Mouse (Mus musculus): ENCODE data around the gene Itgb5. TPM values are rescaled to one million over a fixed set of nuclear protein-coding genes. Genes with fewer than 3 reads are reported as not detected.

Itgb5 gene
- polyA plus RNA-seq, 2 experiments = 10.8 to 14.1 TPM

- H3K4me3 ChIP-seq (ENCODE audit: insufficient read depth in 1 of 2, low read depth in 2 of 2, low read length in 2 of 2) = no peak overlapping the region
- no peak overlapping the region for H3K27ac ChIP-seq
- no peaks in the 10 kb centered on the region for H3K27me3 ChIP-seq (ENCODE audit: control insufficient read depth, insufficient read depth, low read length)
- no peak for TF ChIP-seq EP300 (IDR thresholded peaks at IDR 0.05; ENCODE audit: low read depth)
- TF ChIP-seq CTCF (IDR thresholded peaks at IDR 0.05; ENCODE audit: low read depth) = no peak
- H3K36me3 ChIP-seq (replicated peaks; ENCODE audit: control insufficient read depth, insufficient read depth, low read depth) = no peaks in the 10 kb centered on the region
- ATAC-seq (ENCODE audit: insufficient read depth) (no peak), DNase-seq (ENCODE audit: low read depth in 3 of 3, low spot score in 3 of 3) (no peak)
- H3K9me3 ChIP-seq (ENCODE audit: control insufficient read depth, low read length) = no peaks in the 10 kb centered on the region
- 68% methylated on average over 5 of the region's 5 CpGs for WGBS (ENCODE audit: insufficient replicate concordance)
- peaks cover 0 to 36% of the 10 kb centered on the region in 2 experiments; a peak in 3 of 4 replicates for H3K4me1 ChIP-seq (replicated peaks; ENCODE audit: control insufficient read depth in 2 of 2, insufficient read depth in 2 of 2, low read length in 1 of 2)
- H3K9ac ChIP-seq (replicated peaks) = no peak overlapping the region
- H3K4me2 ChIP-seq (ENCODE audit: low read depth) = no peak overlapping the region
Measured at GRCm38 (mm10) chr16:33917390-33917789, 87.9 kb downstream of the Itgb5 start.

GRCm38 (mm10) chr16:33917926-33918325 lies 88.5 kb downstream of the Itgb5 start:
- Histone ChIP-seq H3K27ac (no peak overlapping the region), H3K4me1 (replicated peaks; ENCODE audit: control insufficient read depth in 2 of 2, insufficient read depth in 2 of 2, low read length in 1 of 2) (peaks cover 3 to 41% of the 10 kb centered on the region in 2 experiments; a peak in 3 of 4 replicates), H3K9ac (replicated peaks) (no peak overlapping the region), H3K4me3 (ENCODE audit: insufficient read depth in 1 of 2, low read depth in 2 of 2, low read length in 2 of 2) (no peak overlapping the region), H3K27me3 (ENCODE audit: control insufficient read depth, insufficient read depth, low read length) (no peaks in the 10 kb centered on the region), H3K9me3 (ENCODE audit: control insufficient read depth, low read length) (no peaks in the 10 kb centered on the region), H3K4me2 (ENCODE audit: low read depth) (no peak overlapping the region), H3K36me3 (replicated peaks; ENCODE audit: control insufficient read depth, insufficient read depth, low read depth) (no peaks in the 10 kb centered on the region)
- DNase-seq (ENCODE audit: low read depth in 3 of 3, low spot score in 3 of 3) (no peak), ATAC-seq (ENCODE audit: insufficient read depth) (no peak)
- WGBS (ENCODE audit: insufficient replicate concordance) = 64% methylated on average over 5 of the region's 5 CpGs
- TF ChIP-seq CTCF (IDR thresholded peaks at IDR 0.05; ENCODE audit: low read depth) (no peak), EP300 (IDR thresholded peaks at IDR 0.05; ENCODE audit: low read depth) (no peak)

- Histone ChIP-seq H3K4me3 (ENCODE audit: insufficient read depth in 1 of 2, low read depth in 2 of 2, low read length in 2 of 2) (no peak overlapping the region), H3K36me3 (replicated peaks; ENCODE audit: control insufficient read depth, insufficient read depth, low read depth) (no peaks in the 10 kb centered on the region), H3K9me3 (ENCODE audit: control insufficient read depth, low read length) (no peaks in the 10 kb centered on the region), H3K4me2 (ENCODE audit: low read depth) (peak overlapping the region; percentile 8; the same call in 1 of the 2 replicates), H3K9ac (replicated peaks) (no peak overlapping the region), H3K27ac (no peak overlapping the region), H3K27me3 (ENCODE audit: control insufficient read depth, insufficient read depth, low read length) (no peaks in the 10 kb centered on the region), H3K4me1 (replicated peaks; ENCODE audit: control insufficient read depth in 2 of 2, insufficient read depth in 2 of 2, low read length in 1 of 2) (peaks cover 13 to 42% of the 10 kb centered on the region in 2 experiments)
- ATAC-seq (ENCODE audit: insufficient read depth) (no peak), DNase-seq (ENCODE audit: low read depth in 3 of 3, low spot score in 3 of 3) (no peak)
- no peak for TF ChIP-seq EP300 (IDR thresholded peaks at IDR 0.05; ENCODE audit: low read depth)
- TF ChIP-seq CTCF (IDR thresholded peaks at IDR 0.05; ENCODE audit: low read depth) = no peak
- WGBS (ENCODE audit: insufficient replicate concordance) = 38% methylated on average over 5 of the region's 5 CpGs
Measured at GRCm38 (mm10) chr16:33921514-33921913, 92.0 kb downstream of the Itgb5 start.

DNA sequence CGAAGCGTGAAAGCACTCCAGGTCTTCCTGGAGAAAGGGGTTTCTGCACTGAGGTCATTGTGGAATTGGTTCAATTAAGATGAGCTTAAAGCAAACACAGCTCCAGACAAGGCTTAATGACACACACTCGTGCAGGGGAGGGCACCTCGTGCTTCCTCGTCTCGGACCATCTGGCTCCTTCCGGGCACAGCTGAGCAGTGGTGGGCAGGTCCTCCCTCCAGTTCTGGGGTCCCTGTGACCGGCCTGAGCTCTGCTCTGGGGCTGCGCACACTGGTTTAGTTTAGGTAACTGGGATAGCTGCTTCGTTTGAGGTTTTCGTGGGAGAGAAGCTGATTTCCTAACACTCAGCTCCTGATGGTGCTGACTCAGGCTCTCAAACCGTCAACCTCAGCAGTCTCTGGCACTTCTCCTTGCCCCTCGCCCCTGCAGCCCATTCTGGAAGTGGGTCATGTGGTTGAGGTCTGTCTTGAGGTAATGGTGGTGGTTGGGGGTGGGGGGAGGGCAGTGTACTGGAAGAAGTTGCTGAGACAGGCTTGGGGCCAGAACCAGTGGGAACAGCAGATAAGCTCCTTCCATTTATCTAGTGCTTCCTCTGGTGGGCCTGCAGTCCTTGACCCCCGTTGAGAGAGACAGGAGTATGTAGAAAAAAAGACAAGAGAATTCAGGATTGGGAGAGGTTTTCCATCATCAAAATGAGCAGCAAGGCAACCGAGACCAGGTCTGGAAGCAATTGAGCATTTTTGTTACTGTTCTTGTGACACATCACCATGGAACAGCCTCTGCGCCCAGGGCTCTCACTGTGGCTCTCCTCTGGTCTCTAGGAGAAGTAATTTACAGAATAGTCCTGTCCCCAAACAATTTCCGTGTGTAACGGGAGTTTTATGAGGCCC lies 92.9 kb downstream of the Itgb5 start:
- Histone ChIP-seq H3K27ac (no peak overlapping the region), H3K4me1 (replicated peaks; ENCODE audit: control insufficient read depth in 2 of 2, insufficient read depth in 2 of 2, low read length in 1 of 2) (peaks cover 13 to 33% of the 10 kb centered on the region in 2 experiments), H3K4me2 (ENCODE audit: low read depth) (peak overlapping the region; percentile 8), H3K9me3 (ENCODE audit: control insufficient read depth, low read length) (no peaks in the 10 kb centered on the region), H3K36me3 (replicated peaks; ENCODE audit: control insufficient read depth, insufficient read depth, low read depth) (no peaks in the 10 kb centered on the region), H3K9ac (replicated peaks) (no peak overlapping the region), H3K4me3 (ENCODE audit: insufficient read depth in 1 of 2, low read depth in 2 of 2, low read length in 2 of 2) (no peak overlapping the region), H3K27me3 (ENCODE audit: control insufficient read depth, insufficient read depth, low read length) (no peaks in the 10 kb centered on the region)
- 8% methylated on average over 18 of the region's 18 CpGs for WGBS (ENCODE audit: insufficient replicate concordance)
- DNase-seq (ENCODE audit: low read depth in 3 of 3, low spot score in 3 of 3) (peak in 2 of 3 experiments; percentile 16 to 31), ATAC-seq (ENCODE audit: insufficient read depth) (peak; percentile 68)
- TF ChIP-seq EP300 (IDR thresholded peaks at IDR 0.05; ENCODE audit: low read depth) (no peak; the same call in 1 of the 2 replicates), CTCF (IDR thresholded peaks at IDR 0.05; ENCODE audit: low read depth) (no peak)

- ATAC-seq (ENCODE audit: insufficient read depth) = no peak
- no peak overlapping the region for H3K9ac ChIP-seq (replicated peaks)
- no peak overlapping the region; the same call in 1 of the 2 replicates for H3K4me2 ChIP-seq (ENCODE audit: low read depth)
- no peaks in the 10 kb centered on the region for H3K36me3 ChIP-seq (replicated peaks; ENCODE audit: control insufficient read depth, insufficient read depth, low read depth)
- no peak for DNase-seq (ENCODE audit: low read depth in 3 of 3, low spot score in 3 of 3)
- no peaks in the 10 kb centered on the region for H3K9me3 ChIP-seq (ENCODE audit: control insufficient read depth, low read length)
- peaks cover 13 to 31% of the 10 kb centered on the region in 2 experiments for H3K4me1 ChIP-seq (replicated peaks; ENCODE audit: control insufficient read depth in 2 of 2, insufficient read depth in 2 of 2, low read length in 1 of 2)
- no peak overlapping the region for H3K4me3 ChIP-seq (ENCODE audit: insufficient read depth in 1 of 2, low read depth in 2 of 2, low read length in 2 of 2)
- TF ChIP-seq EP300 (IDR thresholded peaks at IDR 0.05; ENCODE audit: low read depth) (no peak), CTCF (IDR thresholded peaks at IDR 0.05; ENCODE audit: low read depth) (no peak)
- no peaks in the 10 kb centered on the region for H3K27me3 ChIP-seq (ENCODE audit: control insufficient read depth, insufficient read depth, low read length)
- WGBS (ENCODE audit: insufficient replicate concordance) = 17% methylated on average over 5 of the region's 5 CpGs
- H3K27ac ChIP-seq = no peak overlapping the region
Measured at GRCm38 (mm10) chr16:33923001-33923316, 93.5 kb downstream of the Itgb5 start.

All from liver, embryonic 14.5 days (tissue).